Mouse (Mus musculus): Measurements from ENCODE around the gene Fzd1. TPM values are rescaled to one million over a fixed set of nuclear protein-coding genes. Genes with fewer than 3 reads are reported as not detected.

The Fzd1 gene
- polyA plus RNA-seq, 1 experiment from 2014 or later: 44.7 TPM

- Histone ChIP-seq H3K27ac (ENCODE audit: low read depth, low read length) (no peak overlapping the region), H3K4me2 (replicated peaks; ENCODE audit: low read depth, low read length) (no peak overlapping the region), H3K4me1 (ENCODE audit: control insufficient read depth, insufficient read depth, low read length) (no peaks in the 10 kb centered on the region; the same call in 1 of the 2 replicates), H3K27me3 (ENCODE audit: control insufficient read depth, insufficient read depth, low read length) (no peaks in the 10 kb centered on the region), H3K9ac (ENCODE audit: low read depth, low read length) (no peak overlapping the region), H3K4me3 (ENCODE audit: low read length) (no peak overlapping the region), H3K9me3 (ENCODE audit: control insufficient read depth, low read length) (no peaks in the 10 kb centered on the region), H3K36me3 (ENCODE audit: control insufficient read depth, insufficient read depth, low read length) (no peaks in the 10 kb centered on the region)
- no peak for ATAC-seq (ENCODE audit: low FRiP score, low TSS enrichment)
- 56% methylated on average over 4 of the region's 4 CpGs for WGBS
These were observed 24.6 kb downstream of the Fzd1 start for GRCm38 (mm10) chr5:4733239-4733638.

- Histone ChIP-seq H3K27me3 (ENCODE audit: control insufficient read depth, insufficient read depth, low read length) (no peaks in the 10 kb centered on the region), H3K4me1 (ENCODE audit: control insufficient read depth, insufficient read depth, low read length) (no peaks in the 10 kb centered on the region; the same call in 1 of the 2 replicates), H3K4me3 (ENCODE audit: low read length) (no peak overlapping the region), H3K36me3 (ENCODE audit: control insufficient read depth, insufficient read depth, low read length) (no peaks in the 10 kb centered on the region), H3K4me2 (replicated peaks; ENCODE audit: low read depth, low read length) (no peak overlapping the region), H3K27ac (ENCODE audit: low read depth, low read length) (no peak overlapping the region), H3K9ac (ENCODE audit: low read depth, low read length) (no peak overlapping the region), H3K9me3 (ENCODE audit: control insufficient read depth, low read length) (no peaks in the 10 kb centered on the region)
- no peak for ATAC-seq (ENCODE audit: low FRiP score, low TSS enrichment)
- 72% methylated on average over 10 of the region's 10 CpGs for WGBS
These were observed 25.3 kb downstream of the Fzd1 start for GRCm38 (mm10) chr5:4732241-4733229.

GRCm38 (mm10) chr5:4731743-4732215 is 26.1 kb downstream of the Fzd1 start:
- no peak overlapping the region for H3K4me3 ChIP-seq (ENCODE audit: low read length)
- WGBS: 79% methylated on average over 5 of the region's 5 CpGs
- H3K9ac ChIP-seq (ENCODE audit: low read depth, low read length): no peak overlapping the region
- ATAC-seq (ENCODE audit: low FRiP score, low TSS enrichment): no peak
- no peaks in the 10 kb centered on the region for H3K27me3 ChIP-seq (ENCODE audit: control insufficient read depth, insufficient read depth, low read length)
- no peaks in the 10 kb centered on the region for H3K9me3 ChIP-seq (ENCODE audit: control insufficient read depth, low read length)
- H3K27ac ChIP-seq (ENCODE audit: low read depth, low read length): no peak overlapping the region
- no peak overlapping the region for H3K4me2 ChIP-seq (replicated peaks; ENCODE audit: low read depth, low read length)
- no peaks in the 10 kb centered on the region; the same call in 1 of the 2 replicates for H3K4me1 ChIP-seq (ENCODE audit: control insufficient read depth, insufficient read depth, low read length)
- no peaks in the 10 kb centered on the region for H3K36me3 ChIP-seq (ENCODE audit: control insufficient read depth, insufficient read depth, low read length)

GRCm38 (mm10) chr5:4731064-4731463 is 26.8 kb downstream of the Fzd1 start:
- H3K4me3 ChIP-seq (ENCODE audit: low read length): no peak overlapping the region
- no peaks in the 10 kb centered on the region; the same call in 1 of the 2 replicates for H3K4me1 ChIP-seq (ENCODE audit: control insufficient read depth, insufficient read depth, low read length)
- H3K9me3 ChIP-seq (ENCODE audit: control insufficient read depth, low read length): no peaks in the 10 kb centered on the region
- no peaks in the 10 kb centered on the region for H3K36me3 ChIP-seq (ENCODE audit: control insufficient read depth, insufficient read depth, low read length)
- no peaks in the 10 kb centered on the region for H3K27me3 ChIP-seq (ENCODE audit: control insufficient read depth, insufficient read depth, low read length)
- no peak overlapping the region for H3K27ac ChIP-seq (ENCODE audit: low read depth, low read length)
- H3K4me2 ChIP-seq (replicated peaks; ENCODE audit: low read depth, low read length): no peak overlapping the region
- no peak overlapping the region for H3K9ac ChIP-seq (ENCODE audit: low read depth, low read length)
- ATAC-seq (ENCODE audit: low FRiP score, low TSS enrichment): no peak
- WGBS: 84% methylated on average over 3 of the region's 3 CpGs

Small RNAs within 50 kb of the gene (microRNA-seq; reads per million reads assigned to microRNA genes)
- not detected for gene Gm44483

Measured in kidney, embryonic 14.5 days (tissue).